Mouse (Mus musculus) heart, adult 8-10 months (tissue): ENCODE measurements around the gene Noc4l. TPM values are rescaled to one million over a fixed set of nuclear protein-coding genes. Genes with fewer than 3 reads are reported as not detected.

Experiments used
- DNase-seq: peaks from one replicate; pipeline ENCODE4 v3.0.0; 2022; ENCODE audit warnings: low spot score
- microRNA-seq: library from miRNA; unstranded; fragments of <30 nt; microRNA quantifications from one replicate; pipeline ENCODE4 v1.2.0, GENCODE M21; 2022
- total RNA-seq, 4 experiments: library from RNA; stranded (reverse); gene quantifications; 2 replicates each; pipeline ENCODE4 v1.2.4; 2022

Gene Noc4l
- total RNA-seq, 4 experiments from 2014 or later: 12.7 to 13.9 (median 13.6) TPM

GRCm38 (mm10) chr5:110609425-110609824, 43.8 kb downstream of the Noc4l start:
- no peak for DNase-seq

- no peak for DNase-seq
These were observed 44.3 kb downstream of the Noc4l start for GRCm38 (mm10) chr5:110608941-110609340.

- no peak for DNase-seq
These were observed 44.9 kb downstream of the Noc4l start for GRCm38 (mm10) chr5:110608336-110608735.

GRCm38 (mm10) chr5:110607767-110608166, 45.5 kb downstream of the Noc4l start:
- no peak for DNase-seq

- no peak for DNase-seq
These were observed 47.5 kb downstream of the Noc4l start for GRCm38 (mm10) chr5:110605531-110606221.

- DNase-seq: no peak
These were observed 48.9 kb downstream of the Noc4l start for GRCm38 (mm10) chr5:110604311-110604710.

GRCm38 (mm10) chr5:110603016-110603685, 50.1 kb downstream of the Noc4l start:
- no peak for DNase-seq

Small RNAs within 50 kb of the gene (microRNA-seq; reads per million reads assigned to microRNA genes)
- gene Mir7026: not detected

Other genes starting within 250 kb of the Noc4l start
- gene Fbrsl1, start 204.9 kb downstream of the Noc4l start, total RNA-seq: 10 to 100 TPM; 44.1 to 53.9 (median 46.1) TPM
- not detected for gene Galnt9, start 109.1 kb downstream of the Noc4l start, total RNA-seq
- gene Ddx51, start within 50 bp of the Noc4l start, total RNA-seq: 10 to 100 TPM in 3 of 4 experiments, 1 to 10 TPM in 1; 9.1 to 11.4 (median 10.9) TPM
- 10 to 100 TPM; 33.2 to 37.3 (median 34.8) TPM for gene Ep400, start 117.3 kb upstream of the Noc4l start, total RNA-seq
- 10 to 100 TPM; 16.0 to 24.6 (median 21.3) TPM for gene Pus1, start 127.2 kb upstream of the Noc4l start, total RNA-seq
- gene Ulk1, start 156.7 kb upstream of the Noc4l start, total RNA-seq: 10 to 100 TPM; 63.1 to 99.8 (median 73.6) TPM
- 10 to 100 TPM; 17.6 to 21.4 (median 20.4) TPM for gene Hscb, start 186.4 kb upstream of the Noc4l start, total RNA-seq
- gene Chek2, start 186.6 kb upstream of the Noc4l start, total RNA-seq: 1 to 10 TPM; 2.0 to 3.2 (median 2.4) TPM
- gene Ttc28, start 226.4 kb upstream of the Noc4l start, total RNA-seq: 10 to 100 TPM; 11.0 to 17.2 (median 12.3) TPM